Mouse (Mus musculus) macrophage (primary cell): ENCODE data around the gene Zfp148. TPM values are rescaled to one million over a fixed set of nuclear protein-coding genes. Genes with fewer than 3 reads are reported as not detected.

Experiments used
- polyA plus RNA-seq: library from polyadenylated mRNA; stranded (reverse); fragments of 250-400 nt; gene quantifications from 3 replicates; pipeline ENCODE4 v1.2.4, GENCODE M21; 2018; ENCODE audit warnings: inconsistent platforms

Gene Zfp148
- polyA plus RNA-seq, 1 experiment from 2014 or later, result 17.6 TPM

Other genes starting within 250 kb of the Zfp148 start
- 41.2 to 73.0 TPM (median 51.8 TPM) in 3 replicates for gene Osbpl11, start 195.8 kb upstream of the Zfp148 start, polyA plus RNA-seq
- 48.2 to 85.8 TPM (median 60.3 TPM) in 3 replicates for gene Snx4, start 129.4 kb upstream of the Zfp148 start, polyA plus RNA-seq
- not detected in 3 replicates for gene Slc12a8, start 136.5 kb downstream of the Zfp148 start, polyA plus RNA-seq